Mouse (Mus musculus): ENCODE results near the gene Poc1a.

DNA sequence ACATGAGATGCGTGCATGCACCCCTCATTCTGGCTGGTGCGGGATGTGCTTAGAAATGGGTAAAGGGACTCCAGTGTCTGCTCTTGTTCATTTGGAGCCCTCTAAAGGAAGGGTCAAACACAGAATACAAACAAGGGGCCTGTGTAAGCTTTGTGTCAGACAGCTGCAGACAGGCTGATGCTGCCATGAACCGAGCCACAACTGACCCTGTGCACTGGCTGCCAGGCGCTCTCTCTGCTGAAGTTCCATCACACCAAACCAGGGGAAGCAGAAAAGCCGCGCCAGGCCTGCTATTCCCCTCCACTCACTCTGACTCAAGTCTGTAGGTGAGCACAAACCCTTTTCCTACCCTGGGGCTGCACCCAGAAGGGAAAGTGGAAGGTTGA lies 58.3 kb downstream of the Poc1a start:
- TF ChIP-seq CTCF (IDR thresholded peaks at IDR 0.05; ENCODE audit: low read depth, low read length) (no peak), TAL1 (conservative IDR thresholded peaks at IDR 0.05; ENCODE audit: low read depth, low read length) (no peak)

Data from G1E (cell line).